Mouse (Mus musculus): ENCODE data around the gene Trim63. TPM values are rescaled to one million over a fixed set of nuclear protein-coding genes. Genes with fewer than 3 reads are reported as not detected.

Trim63 gene
- polyA plus RNA-seq, 1 experiment, result 0.19 TPM

GRCm38 (mm10) chr4:134349829-134350228, 34.9 kb downstream of the Trim63 start:
- H3K27ac ChIP-seq (ENCODE audit: insufficient read depth, low read length), result no peak overlapping the region
- TF ChIP-seq POLR2A (IDR thresholded peaks at IDR 0.05; ENCODE audit: extremely low read depth, insufficient read depth, low read length) (no peak), CTCF (IDR thresholded peaks at IDR 0.05; ENCODE audit: extremely low read depth, insufficient read depth, low read length) (no peak)

GRCm38 (mm10) chr4:134350641-134351040, 35.7 kb downstream of the Trim63 start:
- TF ChIP-seq POLR2A (IDR thresholded peaks at IDR 0.05; ENCODE audit: extremely low read depth, insufficient read depth, low read length) (no peak), CTCF (IDR thresholded peaks at IDR 0.05; ENCODE audit: extremely low read depth, insufficient read depth, low read length) (no peak)
- Histone ChIP-seq H3K27ac (ENCODE audit: insufficient read depth, low read length) (no peak overlapping the region), H3K4me3 (ENCODE audit: insufficient read depth, low read length) (no peak overlapping the region), H3K4me1 (ENCODE audit: control insufficient read depth, insufficient read depth, low read length) (no peaks in the 10 kb centered on the region)

More at GRCm38 (mm10) chr4:134349829-134350228, 34.9 kb downstream of the Trim63 start:
- no peak overlapping the region for H3K4me3 ChIP-seq (ENCODE audit: insufficient read depth, low read length)
- H3K4me1 ChIP-seq (ENCODE audit: control insufficient read depth, insufficient read depth, low read length), result no peaks in the 10 kb centered on the region

DNA sequence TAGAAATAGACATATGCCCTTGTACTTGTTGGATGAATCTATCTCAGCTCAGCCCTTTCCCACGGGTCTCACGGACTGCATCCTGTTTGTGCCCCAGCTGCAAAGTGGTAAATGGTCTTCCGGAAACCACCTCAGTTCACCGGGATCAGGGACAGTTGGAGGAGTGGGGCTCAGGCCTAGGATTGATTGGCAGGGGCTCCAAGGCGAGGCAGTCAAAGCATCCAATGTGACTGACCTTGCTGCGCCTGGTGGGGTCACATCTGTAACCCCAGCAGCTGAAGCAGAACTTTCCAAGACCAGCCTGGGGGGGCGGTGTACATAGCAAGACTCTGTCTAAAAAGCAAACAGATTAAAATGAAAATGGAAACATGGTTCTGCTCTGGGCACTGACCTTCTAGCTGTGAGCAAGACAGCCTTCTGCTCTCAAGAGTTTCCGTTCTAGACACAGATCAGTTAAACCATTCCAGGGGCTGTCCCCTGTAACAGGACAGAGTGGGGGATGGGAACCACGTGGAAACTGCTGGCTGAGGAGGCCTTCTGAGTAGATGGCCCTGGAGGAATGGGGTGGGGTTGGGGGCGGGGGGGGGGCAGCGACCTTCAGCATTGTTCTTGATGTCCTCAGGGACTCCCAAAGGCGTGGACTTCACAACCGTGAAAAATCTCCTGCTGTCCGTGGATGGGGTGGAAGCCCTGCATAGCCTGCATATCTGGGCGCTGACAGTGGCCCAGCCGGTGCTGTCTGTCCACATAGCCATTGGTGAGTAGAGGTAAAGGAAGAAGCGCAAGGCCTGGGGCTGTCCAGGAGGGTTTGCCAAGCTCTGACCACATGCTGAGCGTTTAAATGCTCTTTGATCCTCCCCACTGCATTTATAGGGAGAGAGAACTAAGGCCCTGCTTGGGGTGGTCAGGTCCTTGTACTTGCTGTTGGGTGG, 36.7 kb downstream of the Trim63 start:
- H3K27ac ChIP-seq (ENCODE audit: insufficient read depth, low read length), result no peak overlapping the region
- no peak for TF ChIP-seq POLR2A (IDR thresholded peaks at IDR 0.05; ENCODE audit: extremely low read depth, insufficient read depth, low read length)
- TF ChIP-seq CTCF (IDR thresholded peaks at IDR 0.05; ENCODE audit: extremely low read depth, insufficient read depth, low read length), result no peak
- H3K4me3 ChIP-seq (ENCODE audit: insufficient read depth, low read length), result no peak overlapping the region
- H3K4me1 ChIP-seq (ENCODE audit: control insufficient read depth, insufficient read depth, low read length), result no peaks in the 10 kb centered on the region

DNA sequence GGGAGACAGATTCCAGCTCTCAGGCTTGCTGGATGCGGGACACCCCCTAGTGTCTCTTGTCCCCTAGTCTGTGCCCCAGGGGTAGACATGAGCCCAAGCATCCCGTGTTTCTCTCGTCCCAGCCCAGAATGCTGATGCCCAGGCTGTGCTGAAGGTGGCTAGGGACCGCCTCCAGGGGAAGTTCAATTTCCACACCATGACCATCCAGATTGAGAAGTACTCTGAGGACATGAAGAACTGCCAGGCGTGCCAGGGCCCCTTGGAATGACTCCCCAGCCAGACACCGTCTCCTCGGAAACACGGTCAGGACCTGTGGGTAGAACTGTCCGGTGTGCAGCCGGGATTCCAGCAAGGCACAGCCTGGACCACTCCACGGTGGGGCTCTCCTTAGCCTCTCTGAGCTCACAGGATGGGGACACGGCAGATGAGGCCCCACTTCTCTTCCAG, 37.4 kb downstream of the Trim63 start:
- TF ChIP-seq CTCF (IDR thresholded peaks at IDR 0.05; ENCODE audit: extremely low read depth, insufficient read depth, low read length) (no peak), POLR2A (IDR thresholded peaks at IDR 0.05; ENCODE audit: extremely low read depth, insufficient read depth, low read length) (no peak)
- no peak overlapping the region for H3K4me3 ChIP-seq (ENCODE audit: insufficient read depth, low read length)
- H3K27ac ChIP-seq (ENCODE audit: insufficient read depth, low read length), result no peak overlapping the region
- no peaks in the 10 kb centered on the region for H3K4me1 ChIP-seq (ENCODE audit: control insufficient read depth, insufficient read depth, low read length)

GRCm38 (mm10) chr4:134352929-134353328, 38.0 kb downstream of the Trim63 start:
- H3K4me1 ChIP-seq (ENCODE audit: control insufficient read depth, insufficient read depth, low read length), result no peaks in the 10 kb centered on the region
- TF ChIP-seq CTCF (IDR thresholded peaks at IDR 0.05; ENCODE audit: extremely low read depth, insufficient read depth, low read length) (no peak), POLR2A (IDR thresholded peaks at IDR 0.05; ENCODE audit: extremely low read depth, insufficient read depth, low read length) (no peak)
- no peak overlapping the region for H3K27ac ChIP-seq (ENCODE audit: insufficient read depth, low read length)
- no peak overlapping the region for H3K4me3 ChIP-seq (ENCODE audit: insufficient read depth, low read length)

DNA sequence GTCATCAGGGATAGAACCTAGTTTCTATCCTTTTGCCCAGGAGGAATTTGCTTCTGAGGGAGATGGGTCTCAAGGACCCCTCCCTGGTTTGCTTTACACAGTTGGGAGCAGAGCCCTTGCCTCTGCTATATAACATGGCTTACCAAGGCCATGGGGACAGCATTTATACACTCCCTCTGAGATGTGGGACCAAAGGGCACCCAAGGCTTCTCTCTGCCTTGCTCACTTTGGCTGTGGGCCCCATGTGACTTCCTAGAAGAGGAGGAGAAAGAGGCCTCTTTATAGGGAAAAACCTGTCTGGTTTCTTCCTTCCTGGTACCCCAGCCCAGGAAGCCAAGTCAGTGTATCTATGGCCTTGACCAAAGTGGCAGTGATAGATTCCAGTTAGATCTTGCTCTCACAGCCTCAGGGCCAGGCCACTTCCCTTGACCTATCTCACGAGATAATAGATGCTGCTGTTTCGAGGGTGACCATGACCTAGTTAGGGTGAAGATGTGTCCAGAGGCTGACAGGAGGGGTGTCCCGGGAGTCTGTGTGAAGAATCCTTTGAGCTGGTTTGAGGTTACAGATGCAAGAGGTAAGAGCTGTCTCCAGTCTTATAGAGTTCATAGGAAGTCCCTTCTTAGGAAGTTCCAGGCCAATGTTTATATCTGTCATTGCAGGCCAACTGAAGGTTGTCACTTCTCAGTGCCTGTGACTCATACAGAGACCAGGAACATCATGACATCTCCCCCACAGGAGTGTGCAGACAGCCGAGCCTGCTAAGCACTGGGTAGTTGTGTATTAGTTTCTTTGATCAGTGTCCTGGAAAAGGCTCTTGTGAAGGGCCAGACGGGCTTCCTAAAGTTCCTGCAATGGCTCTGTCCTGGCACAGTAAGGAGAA, 38.8 kb downstream of the Trim63 start:
- Histone ChIP-seq H3K27ac (ENCODE audit: insufficient read depth, low read length) (no peak overlapping the region), H3K4me1 (ENCODE audit: control insufficient read depth, insufficient read depth, low read length) (no peaks in the 10 kb centered on the region), H3K4me3 (ENCODE audit: insufficient read depth, low read length) (no peak overlapping the region)
- TF ChIP-seq POLR2A (IDR thresholded peaks at IDR 0.05; ENCODE audit: extremely low read depth, insufficient read depth, low read length) (no peak), CTCF (IDR thresholded peaks at IDR 0.05; ENCODE audit: extremely low read depth, insufficient read depth, low read length) (no peak)

DNA sequence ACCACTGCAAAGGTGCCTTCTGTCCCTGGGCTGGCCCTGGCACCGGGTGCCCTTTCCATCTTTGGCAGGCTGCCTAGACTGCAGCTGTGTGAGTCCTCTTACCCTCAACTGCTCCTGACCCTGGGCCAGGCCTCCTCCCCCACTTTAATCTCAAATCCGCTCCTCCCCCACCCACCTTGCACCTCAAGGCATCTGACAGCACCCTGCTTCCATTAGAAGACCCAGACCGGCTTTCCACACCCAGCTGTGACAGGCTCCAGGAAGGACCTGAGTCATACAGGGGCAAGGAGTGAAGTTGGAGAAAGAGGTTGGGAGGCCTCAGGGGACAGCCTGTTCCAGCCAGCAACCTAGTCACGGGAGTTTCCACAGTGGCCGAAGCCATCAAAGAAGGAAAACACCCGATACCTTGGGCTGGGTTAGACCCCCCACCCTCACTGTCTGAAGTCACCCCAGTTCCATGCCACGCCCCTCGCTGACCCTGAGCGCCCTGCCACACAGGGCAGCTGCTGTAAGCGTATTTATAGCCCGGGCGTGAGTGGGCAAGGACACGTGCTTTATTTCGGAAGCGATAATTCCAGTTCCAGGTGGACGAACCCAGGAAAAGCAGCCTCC, 41.0 kb downstream of the Trim63 start:
- no peak overlapping the region for H3K27ac ChIP-seq (ENCODE audit: insufficient read depth, low read length)
- no peak for TF ChIP-seq CTCF (IDR thresholded peaks at IDR 0.05; ENCODE audit: extremely low read depth, insufficient read depth, low read length)
- no peak for TF ChIP-seq POLR2A (IDR thresholded peaks at IDR 0.05; ENCODE audit: extremely low read depth, insufficient read depth, low read length)
- H3K4me1 ChIP-seq (ENCODE audit: control insufficient read depth, insufficient read depth, low read length), result no peaks in the 10 kb centered on the region
- no peak overlapping the region for H3K4me3 ChIP-seq (ENCODE audit: insufficient read depth, low read length)

DNA sequence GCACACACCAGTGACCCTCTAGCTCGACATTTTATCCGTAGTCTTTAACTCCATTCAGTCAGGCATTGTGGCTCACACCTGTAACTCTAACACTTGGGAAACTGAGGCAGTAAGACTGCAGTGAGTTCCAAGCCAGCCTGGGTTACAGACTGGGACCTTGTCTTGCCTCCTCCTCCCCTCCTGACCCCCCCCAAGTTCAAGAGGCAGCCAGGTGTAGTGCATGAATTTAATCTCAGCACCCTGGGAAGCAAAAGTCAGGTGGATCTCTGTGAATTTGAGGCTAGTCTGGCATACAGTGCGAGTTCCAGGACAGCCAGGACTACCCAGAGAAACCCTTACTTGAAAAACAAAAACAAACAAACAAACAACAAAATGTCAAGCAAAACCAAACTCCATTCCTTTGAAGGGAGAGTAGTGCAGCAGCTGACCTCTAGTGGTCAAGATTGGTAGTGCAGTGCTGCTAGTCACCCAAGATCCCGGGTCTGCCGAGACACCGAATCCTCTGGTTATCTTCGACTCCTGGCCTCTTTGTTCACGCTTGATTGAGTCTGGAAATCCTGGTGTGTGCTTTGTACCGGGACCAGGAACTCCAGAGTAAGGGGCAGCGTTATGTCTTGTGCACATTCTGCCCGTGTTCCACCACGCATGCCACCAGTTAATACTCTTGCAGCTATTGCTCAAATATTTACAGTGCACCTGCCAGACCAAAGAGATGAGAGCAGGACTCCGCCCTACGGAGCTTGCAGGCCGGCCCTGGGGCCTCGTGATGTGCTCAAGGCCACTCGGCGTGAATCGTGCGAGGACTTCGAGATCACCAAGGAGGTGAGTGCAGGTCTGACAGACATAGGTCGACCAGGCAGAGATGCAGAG, 41.9 kb downstream of the Trim63 start:
- Histone ChIP-seq H3K4me3 (ENCODE audit: insufficient read depth, low read length) (no peak overlapping the region), H3K27ac (ENCODE audit: insufficient read depth, low read length) (no peak overlapping the region), H3K4me1 (ENCODE audit: control insufficient read depth, insufficient read depth, low read length) (no peaks in the 10 kb centered on the region)
- TF ChIP-seq CTCF (IDR thresholded peaks at IDR 0.05; ENCODE audit: extremely low read depth, insufficient read depth, low read length) (peak; percentile 91), POLR2A (IDR thresholded peaks at IDR 0.05; ENCODE audit: extremely low read depth, insufficient read depth, low read length) (no peak)

All from cortical plate, adult 2 months (tissue).